Mouse (Mus musculus) kidney, postnatal 36 days (tissue): Measurements from ENCODE around the gene Vmn1r222.
"Not testable (repeated sequence)": the region's sequence is repeated elsewhere in the genome, so short reads cannot be mapped to it uniquely, and the experiment has no call there.

ENCODE experiments used
- DNase-seq, 2 experiments: peaks; one replicate each; pipeline ENCODE4 v3.0.0; 2021 to 2022; ENCODE audit warnings: mixed read lengths in 2 of 2

Gene Vmn1r222

GRCm38 (mm10) chr13:23235847-23236246 is at the start of gene Vmn1r222:
TSS of gene Vmn1r222 (minus strand) at chr13:23235947.
- not testable (repeated sequence) for DNase-seq

GRCm38 (mm10) chr13:23285191-23285920 is 49.6 kb upstream of the Vmn1r222 start:
- no peak for DNase-seq

GRCm38 (mm10) chr13:23279992-23280391 is 44.2 kb upstream of the Vmn1r222 start:
- DNase-seq, result no peak

DNA sequence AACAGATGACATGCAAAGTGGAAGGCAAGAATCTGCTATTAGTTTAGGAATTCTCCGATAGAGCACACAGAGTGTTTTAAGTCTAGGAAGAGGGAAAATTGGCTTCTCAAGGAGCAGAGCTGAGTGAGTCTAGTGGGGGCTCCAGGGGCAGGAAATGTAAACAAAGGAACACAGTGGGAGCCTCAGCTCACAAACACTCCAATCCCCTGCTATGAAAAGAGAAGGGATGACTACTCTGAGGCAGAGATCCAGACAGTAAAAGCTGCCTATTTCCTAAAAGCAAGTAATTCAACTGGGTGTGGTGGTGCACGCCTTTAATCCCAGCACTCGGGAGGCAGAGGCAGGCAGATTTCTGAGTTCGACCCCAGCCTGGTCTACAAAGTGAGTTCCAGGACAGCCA is 43.8 kb upstream of the Vmn1r222 start:
- no peak for DNase-seq

GRCm38 (mm10) chr13:23270321-23271101 is 34.8 kb upstream of the Vmn1r222 start:
- DNase-seq, result no peak

DNA sequence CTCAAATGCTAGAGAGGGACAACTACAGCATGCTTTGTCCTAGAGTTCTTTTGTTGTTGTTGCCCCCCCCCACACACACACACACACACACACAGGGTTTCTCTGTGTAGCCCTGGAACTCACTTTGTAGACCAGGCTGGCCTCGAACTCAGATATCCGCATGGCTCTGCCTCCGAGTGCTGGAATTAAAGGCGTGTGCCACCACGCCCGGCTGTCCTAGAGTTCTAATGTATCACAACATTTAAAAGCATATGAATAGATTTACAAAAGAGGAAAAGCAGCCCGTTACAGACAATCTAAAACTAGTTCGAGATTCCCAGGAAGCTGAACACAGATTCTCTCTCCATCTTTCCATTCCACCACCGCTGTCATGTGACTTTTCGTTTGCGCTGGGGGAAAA is 33.9 kb upstream of the Vmn1r222 start:
- DNase-seq, result no peak

GRCm38 (mm10) chr13:23269127-23269526 is 33.4 kb upstream of the Vmn1r222 start:
- not testable (repeated sequence) for DNase-seq

- DNase-seq, result not testable (repeated sequence)
Measured at GRCm38 (mm10) chr13:23268606-23269005, 32.9 kb upstream of the Vmn1r222 start.

DNA sequence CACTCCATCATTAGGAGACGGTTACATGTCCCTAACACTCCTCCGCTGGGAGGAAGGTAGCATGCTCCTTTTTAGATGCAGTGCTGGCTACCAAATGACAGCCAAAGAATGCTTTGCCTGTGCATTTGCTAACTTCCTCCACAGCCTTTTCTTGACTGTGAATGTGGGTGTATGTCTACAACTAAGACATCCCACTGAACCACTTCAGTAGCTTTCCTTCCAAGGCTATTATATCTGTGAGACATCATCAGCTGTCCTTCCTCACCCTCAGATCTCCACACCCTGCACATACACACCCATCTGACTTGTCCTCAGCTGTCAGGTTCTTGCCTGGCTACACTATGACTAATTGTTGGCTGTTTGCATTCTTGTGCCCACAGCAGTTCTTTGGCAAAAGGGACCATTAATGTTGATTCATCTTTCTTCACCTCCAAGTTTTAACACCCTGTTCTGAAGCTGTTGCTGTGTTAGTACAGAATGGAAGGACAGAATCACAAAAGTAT is 22.9 kb upstream of the Vmn1r222 start:
- no peak for DNase-seq

GRCm38 (mm10) chr13:23246834-23247233 is 11.1 kb upstream of the Vmn1r222 start, which contains the start of gene Vmn1r223:
TSS of gene Vmn1r223 (plus strand) at chr13:23247134.
- DNase-seq, result not testable (repeated sequence)

DNA sequence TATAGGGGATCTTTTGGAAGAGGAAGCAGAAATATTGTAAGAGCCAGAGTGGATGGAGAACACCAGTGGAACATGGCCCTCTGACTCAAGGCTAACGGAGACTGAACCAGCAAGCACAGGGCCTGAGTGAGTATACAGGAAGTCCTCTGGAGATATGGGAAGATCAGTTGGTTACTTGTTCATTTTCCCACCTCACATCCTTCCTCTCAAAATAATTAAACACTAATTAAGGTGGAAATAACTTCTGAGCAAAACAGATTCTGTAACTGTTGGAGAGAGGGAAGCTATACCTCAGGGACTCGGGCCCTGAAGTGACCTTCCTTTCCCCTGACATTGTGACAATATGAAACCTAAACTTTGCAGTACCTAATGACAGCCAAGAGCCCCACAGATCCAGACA is 21.9 kb downstream of the Vmn1r222 start, which contains the start of gene Vmn1r221:
TSS of gene Vmn1r221 (plus strand) at position 301 of the 400 bp plus-strand sequence.
- not testable (repeated sequence) for DNase-seq

DNA sequence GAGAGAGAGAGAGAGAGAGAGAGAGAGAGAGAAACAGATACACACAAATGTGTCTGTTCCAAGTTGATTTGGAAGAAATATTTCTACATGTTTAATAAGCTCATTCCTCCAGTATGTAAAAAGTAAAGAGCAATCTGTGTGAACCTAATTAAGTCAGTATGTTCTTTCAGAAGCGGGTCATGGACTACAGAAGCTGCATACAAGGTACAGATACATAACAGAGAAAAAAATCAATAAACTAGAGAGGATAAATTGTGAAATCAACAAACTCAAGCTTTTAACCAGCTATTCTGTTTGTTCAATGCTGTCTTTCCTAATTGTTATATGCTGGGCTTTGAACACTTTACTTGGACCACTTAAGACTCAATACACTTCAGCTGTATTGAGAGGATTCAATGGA is 31.9 kb downstream of the Vmn1r222 start:
- not testable (repeated sequence) for DNase-seq

GRCm38 (mm10) chr13:23187875-23188274 is 47.9 kb downstream of the Vmn1r222 start, which contains the start of gene Vmn1r220:
TSS of gene Vmn1r220 (minus strand) at chr13:23187975.
- DNase-seq, result no peak
